Mouse (Mus musculus) lung, adult 2 months (tissue): Measurements from ENCODE around the gene Vdac1. TPM values are rescaled to one million over a fixed set of nuclear protein-coding genes. Genes with fewer than 3 reads are reported as not detected.

Source experiments
- DNase-seq: peaks from one replicate; pipeline ENCODE4 v3.0.0; 2022
- H3K4me1 ChIP-seq: fragments of 200-500 bp; 2 replicates; pipeline ENCODE4 v1.6.1; 2011; ENCODE audit warnings: low read length; ENCODE audit not compliant: control insufficient read depth, insufficient read depth
- H3K4me3 ChIP-seq: fragments of 200-500 bp; replicated peaks from 2 replicates; pipeline ENCODE3; 2011; ENCODE audit warnings: low read depth, mild to moderate bottlenecking, control low read depth, low read length; ENCODE audit errors: extremely low read depth
- CTCF ChIP-seq: fragments of 200-500 bp; IDR thresholded peaks from 2 replicates; pipeline ENCODE4 v1.5.1; 2011; ENCODE audit warnings: mild to moderate bottlenecking, low read length, control low read depth; ENCODE audit not compliant: insufficient read depth
- POLR2A ChIP-seq: fragments of 200-500 bp; IDR thresholded peaks from 2 replicates; pipeline ENCODE4 v1.6.1; 2011; ENCODE audit warnings: low read depth, mild to moderate bottlenecking, control low read depth, low read length, borderline replicate concordance; ENCODE audit errors: extremely low read depth
- WGBS: fragments of 180-500 bp; shearing (Covaris S2); methylation state at CpG from one replicate; pipeline ENCODE4 v1.1.7; 2018; 5-methylcytosine and 5-hydroxymethylcytosine counted together
- polyA plus RNA-seq: library from polyadenylated mRNA; depleted of rRNA; stranded (reverse); fragments of >200 nt; gene quantifications from 2 replicates; pipeline ENCODE4 v1.2.3, GENCODE M21; 2012

The Vdac1 gene
- polyA plus RNA-seq, 1 experiment = 65.1 TPM

DNA sequence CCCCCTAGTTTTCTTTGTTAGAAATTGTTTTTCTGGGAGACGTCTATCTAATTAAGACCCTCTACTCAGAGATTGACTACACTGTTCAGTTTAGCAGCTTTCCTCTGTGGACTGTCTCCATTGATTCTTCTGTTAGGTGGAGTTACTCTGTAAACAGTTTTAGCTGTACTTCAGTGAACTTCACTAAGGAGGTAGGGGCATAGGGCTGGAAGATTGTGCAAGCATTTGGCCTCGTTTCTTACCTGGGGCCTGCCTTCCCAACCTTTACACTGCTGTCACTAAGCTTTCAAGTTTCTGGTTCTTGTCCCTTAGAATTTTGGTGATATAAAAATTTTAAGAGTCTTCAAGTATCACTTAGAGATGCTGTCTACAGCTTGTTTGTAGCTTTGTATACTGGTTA, 40.8 kb downstream of the Vdac1 start:
- H3K4me1 ChIP-seq = peaks cover 3% of the 10 kb centered on the region; the same call in 1 of the 2 replicates
- 65% methylated on average over 2 of the region's 2 CpGs for WGBS
- no peak overlapping the region for H3K4me3 ChIP-seq
- TF ChIP-seq POLR2A = no peak
- TF ChIP-seq CTCF = no peak
- DNase-seq = no peak

DNA sequence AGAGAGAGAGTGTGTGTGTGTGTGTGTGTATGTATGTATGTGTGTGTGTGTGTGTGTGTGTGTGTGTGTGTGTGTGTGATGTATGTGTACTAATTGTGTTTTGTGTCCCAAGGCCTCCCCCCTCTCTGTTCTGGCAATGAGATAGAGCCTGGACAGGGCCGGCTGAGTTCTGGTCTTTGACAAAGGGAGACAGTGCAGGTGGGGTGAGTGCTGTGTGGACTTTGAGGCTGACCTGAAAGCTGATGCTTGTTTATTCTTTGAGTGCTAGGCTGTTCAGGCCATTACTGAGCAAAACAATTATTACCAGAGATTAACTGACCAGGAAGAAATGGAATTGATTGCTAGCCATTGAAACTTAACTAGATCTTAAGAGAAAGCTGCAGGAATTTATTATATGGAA, 41.9 kb downstream of the Vdac1 start:
- H3K4me3 ChIP-seq = no peak overlapping the region
- TF ChIP-seq CTCF (no peak), POLR2A (no peak)
- no peak for DNase-seq
- H3K4me1 ChIP-seq = peaks cover 3% of the 10 kb centered on the region; the same call in 1 of the 2 replicates
- WGBS = 67% methylated on average over 1 of the region's 1 CpGs

DNA sequence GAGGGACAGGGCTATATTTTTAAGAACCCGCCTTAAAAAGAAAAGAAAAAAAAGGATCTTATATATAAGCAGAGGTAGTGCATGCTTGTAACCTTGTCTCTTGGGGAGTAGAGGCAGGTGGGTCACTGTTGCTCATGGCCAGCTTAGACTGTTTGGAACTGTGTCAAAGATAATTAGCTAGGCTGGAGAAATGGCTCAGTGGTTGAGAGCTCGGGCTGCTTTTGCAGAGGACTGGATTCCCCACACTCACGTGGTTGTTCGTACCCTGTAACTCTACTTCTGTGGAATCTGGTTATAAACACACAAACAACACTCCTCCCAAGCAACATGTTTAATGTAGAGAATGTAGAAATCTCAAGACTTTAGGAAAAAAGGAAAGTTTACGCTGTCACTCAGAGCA, 43.5 kb downstream of the Vdac1 start:
- TF ChIP-seq POLR2A (no peak), CTCF (no peak)
- DNase-seq = no peak
- H3K4me3 ChIP-seq = no peak overlapping the region
- 90% methylated on average over 5 of the region's 5 CpGs for WGBS
- H3K4me1 ChIP-seq = peaks cover 3% of the 10 kb centered on the region; the same call in 1 of the 2 replicates

DNA sequence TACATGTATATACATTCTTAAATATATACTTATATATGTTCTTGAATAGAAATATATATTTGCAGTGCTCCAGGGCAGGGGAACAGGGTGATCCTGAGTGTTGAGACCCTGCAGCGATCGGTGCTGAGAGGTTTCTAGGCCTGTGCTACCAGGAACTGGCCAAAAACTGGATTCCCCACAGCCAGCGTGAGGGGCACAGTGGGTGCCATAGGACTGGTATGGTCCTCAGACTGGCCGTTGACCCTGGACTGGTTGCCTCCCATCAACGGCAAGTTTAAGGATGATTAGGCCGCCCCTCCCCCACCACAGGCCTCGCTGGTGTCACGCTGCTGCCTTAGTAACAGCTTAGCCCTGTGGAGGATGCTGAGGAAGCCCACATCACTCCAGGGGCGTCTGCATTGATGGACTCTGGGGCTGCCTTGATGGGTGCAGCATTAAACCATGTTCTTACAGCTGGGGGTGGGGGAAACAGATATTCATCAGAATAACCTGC, 44.6 kb downstream of the Vdac1 start:
- Histone ChIP-seq H3K4me3 (no peak overlapping the region), H3K4me1 (peaks cover 3% of the 10 kb centered on the region; the same call in 1 of the 2 replicates)
- 86% methylated on average over 9 of the region's 9 CpGs for WGBS
- TF ChIP-seq CTCF (no peak), POLR2A (no peak)
- no peak for DNase-seq

DNA sequence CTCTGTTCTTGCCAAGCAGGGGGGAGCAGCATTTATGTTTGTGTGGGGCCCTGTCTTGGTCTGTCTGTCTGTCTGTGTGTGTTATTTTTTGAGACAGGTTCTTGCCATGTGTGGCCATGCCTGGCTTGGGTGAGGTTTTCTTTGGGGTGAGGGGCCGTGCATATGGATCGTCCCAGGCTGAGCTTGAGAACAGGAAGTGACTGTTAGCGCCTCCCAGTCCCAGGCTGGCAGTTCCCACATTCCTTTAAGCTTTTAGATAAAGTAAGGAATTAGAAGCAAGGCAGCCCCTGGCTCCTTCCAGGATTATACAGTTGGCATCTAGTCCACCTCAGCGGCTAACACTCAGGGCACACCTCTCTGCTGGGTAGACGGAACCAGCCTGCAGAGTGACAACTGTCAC, 48.7 kb downstream of the Vdac1 start:
- Histone ChIP-seq H3K4me1 (no peaks in the 10 kb centered on the region), H3K4me3 (no peak overlapping the region)
- no peak for DNase-seq
- WGBS = 45% methylated on average over 5 of the region's 5 CpGs
- TF ChIP-seq CTCF (no peak), POLR2A (no peak)

DNA sequence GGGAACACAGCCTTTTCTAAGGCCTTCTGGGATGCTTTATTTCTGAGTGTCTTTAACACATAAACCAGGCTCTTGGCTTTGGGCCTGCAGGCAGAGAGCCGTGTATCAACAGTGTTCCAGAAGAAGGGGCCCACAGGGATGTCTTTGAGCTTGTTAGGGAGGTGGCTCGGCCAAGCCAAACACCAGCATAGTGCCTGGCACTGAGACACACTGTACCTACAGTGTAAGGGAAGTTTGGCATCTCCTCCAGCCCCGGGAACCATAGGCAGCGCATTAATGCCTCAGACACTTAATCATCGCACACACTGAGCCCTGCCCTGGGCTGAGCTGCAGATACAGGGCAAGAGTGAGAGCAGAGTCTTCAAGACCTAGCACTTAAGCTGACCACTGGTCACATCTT, 57.7 kb downstream of the Vdac1 start:
- DNase-seq = no peak
- H3K4me1 ChIP-seq = no peaks in the 10 kb centered on the region
- TF ChIP-seq POLR2A (no peak), CTCF (no peak)
- 64% methylated on average over 5 of the region's 5 CpGs for WGBS
- H3K4me3 ChIP-seq = no peak overlapping the region

DNA sequence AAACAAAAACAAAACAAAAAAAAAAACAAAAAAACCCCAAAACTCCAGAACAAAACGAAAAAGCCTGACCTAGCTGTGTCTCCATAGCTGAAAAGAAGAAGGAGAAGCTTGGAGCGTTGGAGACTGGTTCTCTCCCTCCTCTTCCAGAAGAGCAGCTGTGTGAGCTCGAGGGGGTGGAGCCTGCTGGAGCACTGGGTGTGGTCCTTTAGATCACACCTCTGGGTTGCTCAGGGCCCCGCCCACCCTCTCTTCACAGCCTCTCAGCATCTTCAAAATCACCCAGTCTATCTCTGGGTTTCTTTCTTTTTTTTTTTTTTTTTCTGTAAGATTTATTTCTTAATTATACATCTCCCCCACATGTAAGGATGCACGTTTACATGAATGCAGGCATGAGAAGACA, 58.6 kb downstream of the Vdac1 start:
- WGBS = 48% methylated on average over 5 of the region's 5 CpGs
- Histone ChIP-seq H3K4me3 (no peak overlapping the region), H3K4me1 (no peaks in the 10 kb centered on the region)
- TF ChIP-seq POLR2A = no peak
- TF ChIP-seq CTCF = no peak
- DNase-seq = no peak

DNA sequence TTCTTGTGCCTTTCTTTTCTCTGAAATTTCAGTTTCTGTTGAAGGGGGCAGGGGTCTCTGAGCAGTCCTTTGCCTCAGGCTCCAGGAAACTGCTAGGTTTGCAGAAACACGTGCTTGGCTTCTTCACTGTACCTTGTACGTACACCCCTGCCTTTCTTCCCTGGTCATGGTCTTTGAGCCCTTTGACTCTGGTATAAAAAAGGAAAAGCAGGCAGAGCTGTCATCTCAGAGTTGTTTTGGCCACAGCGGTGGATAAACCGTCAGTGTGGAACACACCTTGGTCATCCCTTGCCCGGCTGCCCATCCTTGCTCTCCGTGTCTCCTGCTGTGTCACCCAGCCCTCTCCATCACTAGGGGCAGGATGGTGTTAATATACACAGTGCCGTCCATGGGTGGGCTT, 59.2 kb downstream of the Vdac1 start:
- DNase-seq = no peak
- TF ChIP-seq CTCF = no peak
- TF ChIP-seq POLR2A = no peak
- WGBS = 78% methylated on average over 7 of the region's 7 CpGs
- H3K4me1 ChIP-seq = no peaks in the 10 kb centered on the region
- no peak overlapping the region for H3K4me3 ChIP-seq

- WGBS = 65% methylated on average over 12 of the region's 12 CpGs
- Histone ChIP-seq H3K4me1 (no peaks in the 10 kb centered on the region), H3K4me3 (no peak overlapping the region)
- TF ChIP-seq POLR2A (no peak), CTCF (no peak)
- no peak for DNase-seq
These were observed 59.8 kb downstream of the Vdac1 start for GRCm38 (mm10) chr11:52420296-52421052.
